Mouse (Mus musculus) neural tube, embryonic 13.5 days (tissue): ENCODE data around the gene Grin3b. TPM values are rescaled to one million over a fixed set of nuclear protein-coding genes. Genes with fewer than 3 reads are reported as not detected.

Experiments used
- ATAC-seq: fragments of 200-750 bp; cut with Nextera tagmentation; 2 replicates; pipeline ENCODE4 v1.8.0; 2017; ENCODE audit warnings: low read depth, mild to moderate bottlenecking, moderate TSS enrichment, moderate library complexity
- H3K27ac ChIP-seq: fragments of 300-500 bp; sonication (generic); replicated peaks from 2 replicates; pipeline ENCODE4 v1.5.1; 2015; ENCODE audit warnings: moderate library complexity, mild to moderate bottlenecking, inconsistent platforms
- H3K27me3 ChIP-seq: fragments of 300-500 bp; sonication (generic); 2 replicates; pipeline ENCODE4 v1.6.1; 2015; ENCODE audit warnings: mild to moderate bottlenecking, inconsistent platforms
- H3K36me3 ChIP-seq: fragments of 300-500 bp; sonication (generic); 2 replicates; pipeline ENCODE4 v1.6.1; 2015; ENCODE audit warnings: mild to moderate bottlenecking, inconsistent platforms
- H3K4me1 ChIP-seq: fragments of 300-500 bp; sonication (generic); replicated peaks from 2 replicates; pipeline ENCODE4 v1.6.1; 2015; ENCODE audit warnings: inconsistent platforms
- H3K4me2 ChIP-seq: fragments of 300-500 bp; sonication (generic); 2 replicates; pipeline ENCODE4 v1.6.1; 2015; ENCODE audit warnings: inconsistent platforms, mild to moderate bottlenecking, moderate library complexity
- H3K4me3 ChIP-seq: fragments of 300-500 bp; sonication (generic); 2 replicates; pipeline ENCODE4 v1.5.1; 2015; ENCODE audit warnings: mild to moderate bottlenecking, inconsistent platforms
- H3K9ac ChIP-seq: fragments of 300-500 bp; sonication (generic); 2 replicates; pipeline ENCODE4 v1.6.1; 2015; ENCODE audit warnings: moderate library complexity, mild to moderate bottlenecking, inconsistent platforms
- H3K9me3 ChIP-seq: fragments of 300-500 bp; sonication (generic); 2 replicates; pipeline ENCODE4 v1.6.1; 2016; ENCODE audit warnings: inconsistent platforms
- WGBS: fragments of 180-500 bp; shearing (Covaris S2); methylation state at CpG from one replicate; pipeline ENCODE4 v1.1.7; 2015; 5-methylcytosine and 5-hydroxymethylcytosine counted together
- polyA plus RNA-seq: library from polyadenylated mRNA; unstranded; fragments of >200 nt; fragmentation: Nextera tagmentation; extraction: Ambion mirVana; gene quantifications from 2 replicates; pipeline ENCODE4 v1.2.1, GENCODE M21; 2015

Grin3b gene
- 0.58 and 0.61 TPM in 2 replicates for polyA plus RNA-seq

- H3K9me3 ChIP-seq: no peaks in the 10 kb centered on the region
- peak within 1 kb of the TSS; percentile 57 for H3K4me2 ChIP-seq
- H3K27me3 ChIP-seq: peaks cover 53% of the 10 kb centered on the region
- peak within 1 kb of the TSS; percentile 58 for H3K9ac ChIP-seq
- no peak within 1 kb of the TSS for H3K27ac ChIP-seq
- H3K4me1 ChIP-seq: peaks cover 9% of the 10 kb centered on the region
- WGBS: 11% methylated on average over 34 of the region's 47 CpGs
- H3K4me3 ChIP-seq: peak within 1 kb of the TSS; percentile 31
- H3K36me3 ChIP-seq: peaks cover 50% of the 10 kb centered on the region
- ATAC-seq: no peak
Observed at GRCm38 (mm10) chr10:79970415-79971182, at the start of gene Grin3b. Gene Grin3b (plus strand): TSS chr10:79970715.

- peak within 1 kb of the TSS; percentile 60 for H3K9ac ChIP-seq
- peaks cover 72% of the 10 kb centered on the region for H3K27me3 ChIP-seq
- H3K36me3 ChIP-seq: no peaks in the 10 kb centered on the region
- peaks cover 37% of the 10 kb centered on the region for H3K4me1 ChIP-seq
- no peak for ATAC-seq
- no peak within 1 kb of the TSS for H3K27ac ChIP-seq
- no peaks in the 10 kb centered on the region for H3K9me3 ChIP-seq
- H3K4me2 ChIP-seq: peak within 1 kb of the TSS; percentile 51
- peak within 1 kb of the TSS; percentile 27 for H3K4me3 ChIP-seq
- 3% methylated on average over 41 of the region's 41 CpGs for WGBS
Observed at GRCm38 (mm10) chr10:79920958-79921535, 49.5 kb upstream of the Grin3b start, which contains the start of gene R3hdm4. Gene R3hdm4 (minus strand): TSS chr10:79921208.

- no peak for ATAC-seq
- peak overlapping the region; percentile 60 for H3K9ac ChIP-seq
- no peaks in the 10 kb centered on the region for H3K36me3 ChIP-seq
- H3K4me3 ChIP-seq: peak overlapping the region; percentile 27
- peak overlapping the region; percentile 51 for H3K4me2 ChIP-seq
- peaks cover 72% of the 10 kb centered on the region for H3K27me3 ChIP-seq
- peaks cover 39% of the 10 kb centered on the region for H3K4me1 ChIP-seq
- 1% methylated on average over 34 of the region's 34 CpGs for WGBS
- no peaks in the 10 kb centered on the region for H3K9me3 ChIP-seq
- no peak overlapping the region for H3K27ac ChIP-seq
Observed at GRCm38 (mm10) chr10:79921572-79921971, 48.9 kb upstream of the Grin3b start.

GRCm38 (mm10) chr10:79924998-79925784, 45.3 kb upstream of the Grin3b start:
- Histone ChIP-seq H3K36me3 (no peaks in the 10 kb centered on the region), H3K4me2 (peak overlapping the region; percentile 76), H3K9ac (0 out of 2 replicates have a peak overlapping the region, but pooled peaks have one; percentile 94), H3K9me3 (no peaks in the 10 kb centered on the region), H3K27ac (no peak overlapping the region), H3K4me1 (peaks cover 42% of the 10 kb centered on the region), H3K27me3 (peaks cover 42% of the 10 kb centered on the region), H3K4me3 (peak overlapping the region; percentile 10; the same call in 1 of the 2 replicates)
- 11% methylated on average over 29 of the region's 29 CpGs for WGBS
- no peak for ATAC-seq

GRCm38 (mm10) chr10:79925785-79926490, 44.6 kb upstream of the Grin3b start:
- Histone ChIP-seq H3K9ac (peak overlapping the region; percentile 94), H3K4me1 (peaks cover 45% of the 10 kb centered on the region), H3K4me2 (peak overlapping the region; percentile 76), H3K27me3 (peaks cover 34% of the 10 kb centered on the region), H3K4me3 (peak overlapping the region; percentile 96), H3K9me3 (no peaks in the 10 kb centered on the region), H3K36me3 (peaks cover 4% of the 10 kb centered on the region), H3K27ac (peak overlapping the region; percentile 96; the same call in 1 of the 2 replicates)
- WGBS: 9% methylated on average over 15 of the region's 15 CpGs
- ATAC-seq: 0 out of 2 replicates have a peak, but pooled peaks have one; percentile 1

GRCm38 (mm10) chr10:79926491-79927323, 43.8 kb upstream of the Grin3b start, which contains the start of gene Arid3a:
Gene Arid3a (plus strand): TSS chr10:79927043.
- Histone ChIP-seq H3K36me3 (peaks cover 12% of the 10 kb centered on the region), H3K9ac (peak within 1 kb of the TSS; percentile 94), H3K4me2 (peak within 1 kb of the TSS; percentile 76), H3K4me1 (peaks cover 45% of the 10 kb centered on the region), H3K27me3 (peaks cover 27% of the 10 kb centered on the region), H3K27ac (peak within 1 kb of the TSS; percentile 96), H3K9me3 (no peaks in the 10 kb centered on the region), H3K4me3 (peak within 1 kb of the TSS; percentile 96)
- under 1% methylated on average over 63 of the region's 63 CpGs for WGBS
- peak; percentile 77 for ATAC-seq

GRCm38 (mm10) chr10:79927324-79928029, 43.0 kb upstream of the Grin3b start:
- Histone ChIP-seq H3K4me2 (peak overlapping the region; percentile 76), H3K4me1 (peaks cover 50% of the 10 kb centered on the region), H3K27me3 (peaks cover 19% of the 10 kb centered on the region), H3K36me3 (peaks cover 19% of the 10 kb centered on the region), H3K27ac (peak overlapping the region; percentile 96), H3K4me3 (peak overlapping the region; percentile 96), H3K9ac (peak overlapping the region; percentile 94), H3K9me3 (no peaks in the 10 kb centered on the region)
- WGBS: 1% methylated on average over 53 of the region's 54 CpGs
- peak; percentile 44 for ATAC-seq

- H3K36me3 ChIP-seq: peaks cover 25% of the 10 kb centered on the region
- H3K4me1 ChIP-seq: peaks cover 57% of the 10 kb centered on the region
- H3K9ac ChIP-seq: peak overlapping the region; percentile 94
- under 1% methylated on average over 29 of the region's 29 CpGs for WGBS
- H3K4me2 ChIP-seq: peak overlapping the region; percentile 76
- peaks cover 12% of the 10 kb centered on the region for H3K27me3 ChIP-seq
- peak overlapping the region; percentile 96 for H3K4me3 ChIP-seq
- H3K27ac ChIP-seq: peak overlapping the region; percentile 96
- H3K9me3 ChIP-seq: no peaks in the 10 kb centered on the region
- no peak for ATAC-seq
Observed at GRCm38 (mm10) chr10:79928030-79928694, 42.4 kb upstream of the Grin3b start.

GRCm38 (mm10) chr10:79928907-79929701, 41.4 kb upstream of the Grin3b start:
- peak overlapping the region; percentile 96 for H3K4me3 ChIP-seq
- peaks cover 3% of the 10 kb centered on the region; the same call in 1 of the 2 replicates for H3K27me3 ChIP-seq
- H3K4me2 ChIP-seq: peak overlapping the region; percentile 76
- peak overlapping the region; percentile 94 for H3K9ac ChIP-seq
- H3K9me3 ChIP-seq: no peaks in the 10 kb centered on the region
- H3K27ac ChIP-seq: peak overlapping the region; percentile 96
- H3K36me3 ChIP-seq: peaks cover 34% of the 10 kb centered on the region
- WGBS: 12% methylated on average over 9 of the region's 9 CpGs
- H3K4me1 ChIP-seq: peaks cover 66% of the 10 kb centered on the region
- ATAC-seq: no peak
